ENCODE assay signal across 20 mouse cellular contexts in genomic region chr2:18903301-18904068, GRCm38 (mm10).
DNase-seq lines count a peak whose midpoint lies in the region; ATAC-seq and TF ChIP-seq lines count a peak whose summit lies in the region.
"Had no signal": no experiment of that assay in that cellular context is flagged by ENCODE, and none has a peak within 500 bp of the region (broad histone marks: within the 10 kb centered on the region; RNA-seq: fewer than 3 reads in every experiment).

No protein-coding gene starts in this region.

- TF ChIP-seq CTCF in MEL (IDR thresholded peaks at IDR 0.05 in 2 of 3, conservative IDR thresholded peaks at IDR 0.05 in 1 of 3; ENCODE audit: control insufficient read depth in 1 of 3, insufficient read depth in 1 of 3, low read depth in 2 of 3, low read length in 3 of 3, poor library complexity in 1 of 3, severe bottlenecking in 1 of 3): no peak

- H3K27me3 ChIP-seq in MEL (ENCODE audit: control insufficient read depth in 1 of 2, insufficient read depth in 2 of 2, low read length in 2 of 2): no peaks in the 10 kb centered on the region
- H3K27me3 ChIP-seq: forebrain, embryonic 13.5 days; liver, embryonic 15.5 days; lung, embryonic 15.5 days; neural tube, embryonic 15.5 days had no signal

- peaks cover 12 to 34% of the 10 kb centered on the region in 2 experiments for H3K4me1 ChIP-seq in MEL (ENCODE audit: control insufficient read depth in 1 of 2, insufficient read depth in 2 of 2, low read length in 2 of 2)
- H3K4me1 ChIP-seq in brown adipose tissue, adult 24 weeks (ENCODE audit: control insufficient read depth, insufficient read depth, insufficient read length, low read length): no peaks in the 10 kb centered on the region

- H3K4me3 ChIP-seq in MEL (ENCODE audit: control insufficient read depth in 1 of 2, insufficient read depth in 1 of 2, low read depth in 2 of 2, low read length in 2 of 2): no peak overlapping the region
- no peak overlapping the region for H3K4me3 ChIP-seq in brown adipose tissue, adult 24 weeks (ENCODE audit: insufficient read depth, low read depth, low read length)
- H3K4me3 ChIP-seq: forebrain, embryonic 13.5 days; heart, embryonic 10.5 days; liver, embryonic 15.5 days; lung, embryonic 15.5 days; neural tube, embryonic 15.5 days had no signal

- no peaks in the 10 kb centered on the region for H3K79me2 ChIP-seq in MEL (ENCODE audit: control insufficient read depth, insufficient read depth, low read length, poor library complexity)

- no peaks in the 10 kb centered on the region for H3K9me3 ChIP-seq in MEL (replicated peaks; ENCODE audit: insufficient read depth, low read length)
- H3K9me3 ChIP-seq: forebrain, embryonic 13.5 days; heart, embryonic 10.5 days; liver, embryonic 15.5 days; lung, embryonic 15.5 days; neural tube, embryonic 15.5 days had no signal

- no peak for TF ChIP-seq POLR2A in MEL (IDR thresholded peaks at IDR 0.05; ENCODE audit: control insufficient read depth in 1 of 2, insufficient read depth in 1 of 2, low read depth in 1 of 2, low read length in 2 of 2, poor library complexity in 1 of 2)

- ATAC-seq in megakaryocyte progenitor cell, adult 5-6 weeks (replicated peaks; ENCODE audit: poor library complexity): peak; percentile 67
- ATAC-seq: forebrain, embryonic 13.5 days; intestine, postnatal 0 days had no signal

- H3K27ac ChIP-seq in MEL (ENCODE audit: control insufficient read depth, low read depth, low read length): 0 out of 2 replicates have a peak overlapping the region, but pooled peaks have one; percentile 13
- peak overlapping the region; percentile 54 for H3K27ac ChIP-seq in brown adipose tissue, adult 24 weeks (replicated peaks; ENCODE audit: low read depth, low read length)
- H3K27ac ChIP-seq: forebrain, embryonic 13.5 days; heart, embryonic 10.5 days; liver, embryonic 15.5 days; lung, embryonic 15.5 days; neural tube, embryonic 15.5 days had no signal

- peaks cover 3 to 38% of the 10 kb centered on the region in 2 experiments for H3K36me3 ChIP-seq in MEL (ENCODE audit: control insufficient read depth in 1 of 2, insufficient read depth in 2 of 2, low read length in 2 of 2)
- H3K36me3 ChIP-seq: lung, embryonic 15.5 days; neural tube, embryonic 15.5 days had no signal

- peak; percentile 4 for DNase-seq in heart, postnatal 4 days
- no peak for DNase-seq in heart, adult 18-20 months
- peak; percentile 57 for DNase-seq in MEL (ENCODE audit: low read depth, low spot score)
- DNase-seq in testis, postnatal 14 days (ENCODE audit: low spot score): no peak
- no peak for DNase-seq in cerebellum, postnatal 10 days
- DNase-seq: adrenal gland, postnatal 10 days; cerebellum, adult 11-12 months; cerebellum, postnatal 25 days; embryo, embryonic 11 days; kidney, postnatal 36 days; lung, postnatal 4 days; spleen, adult 18-20 months had no signal

- 0 out of 4 replicates have a peak, but pooled peaks of 1 of the 2 experiments have one; percentile 11 for TF ChIP-seq EP300 in MEL (IDR thresholded peaks at IDR 0.05; ENCODE audit: low read depth in 1 of 2, low read length in 2 of 2)

- TF ChIP-seq RAD21 in MEL (IDR thresholded peaks at IDR 0.05; ENCODE audit: low read depth, low read length): no peak

- H3K9ac ChIP-seq in MEL (ENCODE audit: control insufficient read depth, low read depth, low read length, poor library complexity, severe bottlenecking): no peak overlapping the region
- H3K9ac ChIP-seq: forebrain, embryonic 13.5 days; liver, embryonic 15.5 days; lung, embryonic 15.5 days; neural tube, embryonic 15.5 days had no signal

TF ChIP-seq in MEL, 35 proteins besides CTCF, POLR2A, EP300 and RAD21:
- TF ChIP-seq MYB (IDR thresholded peaks at IDR 0.05; ENCODE audit: low read depth, low read length) (no peak), ZNF384 (IDR thresholded peaks at IDR 0.05; ENCODE audit: low read depth, low read length) (no peak), TAL1 (IDR thresholded peaks at IDR 0.05; ENCODE audit: low read length) (no peak), HCFC1 (IDR thresholded peaks at IDR 0.05; ENCODE audit: low read depth, low read length) (no peak), MEF2A (IDR thresholded peaks at IDR 0.05; ENCODE audit: extremely low read depth, insufficient replicate concordance, low read depth, low read length, poor library complexity, severe bottlenecking) (no peak)

Comparison
In these comparisons a context has a peak if more than half of its experiments do, and no peak if none do; other contexts are left out.
1. DNase-seq: peak in heart, postnatal 4 days (single experiment) and MEL (single experiment); none in heart, adult 18-20 months (0 of 2), testis, postnatal 14 days (single experiment) and cerebellum, postnatal 10 days (0 of 2).